In genomic region chr12:16591453-16592200, GRCm38 (mm10) we compare ENCODE assay signal across 8 mouse cellular contexts. TPM values are rescaled to one million over a fixed set of nuclear protein-coding genes. Genes with fewer than 3 reads are reported as not detected.
A peak's percentile ranks its signal among the peaks of the same experiment; 100 is the strongest.
DNase-seq lines count a peak whose midpoint lies in the region.

No protein-coding gene starts in this region.

- H3K27me3 ChIP-seq in megakaryocyte, embryonic 14.5 days (replicated peaks), result peaks cover 16% of the 10 kb centered on the region

- H3K9me3 ChIP-seq in megakaryocyte, embryonic 14.5 days, result peaks cover 2% of the 10 kb centered on the region; the same call in 1 of the 2 replicates

- peaks cover 5% of the 10 kb centered on the region for H3K36me3 ChIP-seq in megakaryocyte, embryonic 14.5 days (replicated peaks; ENCODE audit: low read length)

- DNase-seq in WW6 (ENCODE audit: low read depth, low spot score), result peak; percentile 63
- DNase-seq in cerebellum, postnatal 25 days, result peak; percentile 88 to 93
- peak; percentile 51 to 58 for DNase-seq in gastrocnemius, adult 8-10 months (ENCODE audit: low spot score in 2 of 2)
- DNase-seq in hindlimb bud, embryonic 11.5 days (ENCODE audit: extremely low spot score, low read depth, low spot score), result peak; percentile 69
- peak; percentile 52 to 83 for DNase-seq in left cerebral cortex, adult 9 months (ENCODE audit: low spot score in 2 of 2)
- DNase-seq in right cerebral cortex, adult 2 months (ENCODE audit: low spot score in 2 of 2), result peak; percentile 83 to 87
- DNase-seq in urinary bladder, postnatal 10 days (ENCODE audit: low spot score), result peak; percentile 33

- H3K4me1 ChIP-seq in megakaryocyte, embryonic 14.5 days, result peaks cover 45% of the 10 kb centered on the region

- H3K4me3 ChIP-seq in megakaryocyte, embryonic 14.5 days (replicated peaks), result peak overlapping the region; percentile 92

RNA-seq across cellular contexts. Expression of gene Lpin1, which starts 19.1 kb away (rescaled TPM):
- total RNA-seq in gastrocnemius, adult 8-10 months (2022), result 100 to 1,000 TPM; 227 to 339 (median 265) TPM
- 2.6 and 8.1 TPM in 2 replicates for polyA plus RNA-seq in megakaryocyte, embryonic 14.5 days (2012; ENCODE audit: insufficient read depth, low replicate concordance)

Comparison
In these comparisons a context has a peak if more than half of its experiments do, and no peak if none do; other contexts are left out.
1. Peak in every context shown above with its lines: DNase-seq and H3K4me3 ChIP-seq.
2. DNase-seq: peak in every context shown above with its lines; median percentile 90 in cerebellum, postnatal 25 days; 85 in right cerebral cortex, adult 2 months; 69 in hindlimb bud, embryonic 11.5 days; 68 in left cerebral cortex, adult 9 months; 63 in WW6; 54 in gastrocnemius, adult 8-10 months; 33 in urinary bladder, postnatal 10 days.